8 mouse cellular contexts compared by ENCODE assay signal in the genomic region with DNA sequence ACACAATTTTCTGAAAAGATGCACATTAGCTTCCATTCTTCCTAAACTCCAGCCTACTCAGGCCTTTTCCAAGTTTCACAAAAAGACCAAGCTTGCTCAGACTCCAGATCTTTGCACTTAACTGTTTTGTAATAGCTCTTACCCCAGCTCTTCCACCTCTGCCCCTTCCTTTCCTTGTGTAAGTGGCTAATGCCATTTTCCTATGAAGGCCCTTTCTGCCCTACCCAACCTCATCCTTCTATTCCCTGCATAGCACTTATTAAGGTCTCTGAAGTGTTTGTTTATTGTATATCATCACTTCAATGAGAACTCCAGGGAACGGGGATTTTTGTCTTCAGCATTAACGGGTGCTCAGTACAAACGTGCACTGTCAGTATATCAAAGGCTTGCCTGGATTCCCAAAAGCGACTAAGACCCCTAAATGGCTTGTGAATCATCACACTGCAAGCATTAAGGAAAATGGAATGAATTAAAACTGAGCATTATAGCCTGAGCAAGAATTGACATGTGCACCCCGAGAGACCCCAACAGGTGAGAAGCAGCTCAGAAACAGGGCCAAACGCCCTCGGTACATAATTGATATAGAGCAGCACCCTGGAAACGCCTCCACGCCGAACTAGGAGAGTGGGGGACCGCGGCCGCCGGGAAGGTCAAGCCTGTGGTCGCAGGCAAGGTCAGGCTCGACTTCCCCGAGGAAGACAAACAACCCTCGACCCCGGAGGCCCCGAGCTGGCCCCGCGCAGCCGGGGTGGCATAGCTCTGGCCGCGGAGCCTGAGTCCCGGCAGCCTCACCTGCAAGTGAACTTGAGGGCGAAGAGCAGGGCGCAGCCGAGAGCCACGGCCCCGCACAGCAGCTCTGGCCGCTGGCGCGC. TPM values are rescaled to one million over a fixed set of nuclear protein-coding genes. Genes with fewer than 3 reads are reported as not detected.
DNase-seq lines count a peak whose midpoint lies in the region; ATAC-seq and TF ChIP-seq lines count a peak whose summit lies in the region.

No protein-coding gene starts in this region.

- H3K27ac ChIP-seq in spleen, adult 2 months (ENCODE audit: insufficient read depth, low read length): peak overlapping the region; percentile 92
- peak overlapping the region; percentile 93 for H3K27ac ChIP-seq in heart, embryonic 16.5 days (ENCODE audit: low read length)
- H3K27ac ChIP-seq in liver, embryonic 12.5 days: peak overlapping the region; percentile 91
- peak overlapping the region; percentile 85 for H3K27ac ChIP-seq in small intestine, adult 2 months (ENCODE audit: insufficient read depth, low read depth, low read length)

- peak overlapping the region; percentile 96 for H3K9ac ChIP-seq in heart, embryonic 16.5 days (ENCODE audit: low read length)
- peak overlapping the region; percentile 95 for H3K9ac ChIP-seq in liver, embryonic 12.5 days

- H3K9me3 ChIP-seq in heart, embryonic 16.5 days (replicated peaks; ENCODE audit: control insufficient read depth, low read length): no peaks in the 10 kb centered on the region
- no peaks in the 10 kb centered on the region for H3K9me3 ChIP-seq in liver, embryonic 12.5 days (replicated peaks)

- peaks cover 9% of the 10 kb centered on the region for H3K36me3 ChIP-seq in spleen, adult 2 months (ENCODE audit: control insufficient read depth, insufficient read depth, low read length)
- H3K36me3 ChIP-seq in heart, embryonic 16.5 days (ENCODE audit: control insufficient read depth, insufficient read depth): peaks cover 9% of the 10 kb centered on the region
- H3K36me3 ChIP-seq in liver, embryonic 12.5 days: peaks cover 38% of the 10 kb centered on the region
- H3K36me3 ChIP-seq in small intestine, adult 2 months (ENCODE audit: control insufficient read depth, insufficient read depth, low read length): peaks cover 15% of the 10 kb centered on the region

- peak overlapping the region; percentile 81 for H3K4me3 ChIP-seq in spleen, adult 2 months (ENCODE audit: extremely low read depth, insufficient read depth, insufficient read length)
- peak overlapping the region; percentile 75 for H3K4me3 ChIP-seq in heart, embryonic 16.5 days (ENCODE audit: low read length)
- H3K4me3 ChIP-seq in liver, embryonic 12.5 days: peak overlapping the region; percentile 83
- peak overlapping the region; percentile 81 for H3K4me3 ChIP-seq in small intestine, adult 2 months (ENCODE audit: low read depth, low read length)

- TF ChIP-seq POLR2A in spleen, adult 2 months (IDR thresholded peaks at IDR 0.05; ENCODE audit: low read depth, low read length): no peak
- TF ChIP-seq POLR2A in small intestine, adult 2 months (IDR thresholded peaks at IDR 0.05; ENCODE audit: low read depth, low read length): no peak

- peak; percentile 62 for DNase-seq in cerebellum, adult 9-10 months
- DNase-seq in cerebellum, adult 9-11 months: no peak
- no peak for DNase-seq in spleen, adult 2 months (ENCODE audit: low read depth in 1 of 2, low spot score in 2 of 2)
- no peak for DNase-seq in spleen, adult 12 weeks (ENCODE audit: low spot score)
- DNase-seq in gastrocnemius, adult 18-20 months (ENCODE audit: low spot score): no peak

- peaks cover 4% of the 10 kb centered on the region for H3K4me1 ChIP-seq in spleen, adult 2 months (ENCODE audit: control insufficient read depth, insufficient read depth, insufficient read length)
- H3K4me1 ChIP-seq in heart, embryonic 16.5 days (ENCODE audit: control insufficient read depth, insufficient read depth, low read length): peaks cover 25% of the 10 kb centered on the region
- peaks cover 42% of the 10 kb centered on the region for H3K4me1 ChIP-seq in liver, embryonic 12.5 days
- 0 out of 2 replicates have a peak, but pooled peaks cover 2% of the 10 kb centered on the region for H3K4me1 ChIP-seq in small intestine, adult 2 months (ENCODE audit: control insufficient read depth, insufficient read depth, insufficient read length, low read length)

- ATAC-seq in heart, embryonic 16.5 days (replicated peaks; ENCODE audit: extremely low read depth, insufficient read depth, low FRiP score): peak; percentile 11
- 0 out of 2 replicates have a peak, but pooled peaks have one; percentile 0 for ATAC-seq in liver, embryonic 12.5 days

- TF ChIP-seq CTCF in spleen, adult 2 months (IDR thresholded peaks at IDR 0.05; ENCODE audit: extremely low read depth, insufficient read depth, insufficient read length, insufficient replicate concordance): no peak
- no peak for TF ChIP-seq CTCF in small intestine, adult 2 months (IDR thresholded peaks at IDR 0.05; ENCODE audit: extremely low read depth, insufficient read length, insufficient replicate concordance, low read depth, low read length)

- under 1% methylated on average over 34 of the region's 34 CpGs for WGBS in spleen, adult 2 months
- under 1% methylated on average over 34 of the region's 34 CpGs for WGBS in heart, embryonic 16.5 days
- WGBS in liver, embryonic 12.5 days (ENCODE audit: insufficient replicate concordance): 1% methylated on average over 31 of the region's 34 CpGs
- WGBS in small intestine, adult 2 months: under 1% methylated on average over 34 of the region's 34 CpGs

- peak overlapping the region; percentile 86 for H3K4me2 ChIP-seq in heart, embryonic 16.5 days (ENCODE audit: low read depth, low read length)
- H3K4me2 ChIP-seq in liver, embryonic 12.5 days: peak overlapping the region; percentile 85

- no peaks in the 10 kb centered on the region for H3K27me3 ChIP-seq in spleen, adult 2 months (ENCODE audit: control insufficient read depth, insufficient read depth, low read length)
- no peaks in the 10 kb centered on the region for H3K27me3 ChIP-seq in heart, embryonic 16.5 days (ENCODE audit: control insufficient read depth, insufficient read depth, low read length)
- no peaks in the 10 kb centered on the region for H3K27me3 ChIP-seq in liver, embryonic 12.5 days (replicated peaks)
- H3K27me3 ChIP-seq in small intestine, adult 2 months (ENCODE audit: control insufficient read depth, insufficient read depth, low read length): no peaks in the 10 kb centered on the region

RNA-seq across cellular contexts. Expression of a gene that starts 0.7 kb away (rescaled TPM):
- polyA plus RNA-seq in spleen, adult 2 months (2012; rRNA removed): 28.6 and 42.5 TPM in 2 replicates
- polyA plus RNA-seq in heart, embryonic 16.5 days (2015; fragmentation: Nextera tagmentation; extraction: Ambion mirVana): 28.6 and 29.6 TPM in 2 replicates
- 24.7 and 25.3 TPM in 2 replicates for polyA plus RNA-seq in liver, embryonic 12.5 days (2016; fragmentation: Nextera tagmentation; extraction: Ambion mirVana)
- 29.7 and 39.1 TPM in 2 replicates for polyA plus RNA-seq in small intestine, adult 2 months (2012; rRNA removed)
- 1 to 10 TPM; 6.7 to 9.0 TPM for total RNA-seq in gastrocnemius, adult 18-20 months (2021)

RNA-seq across cellular contexts. Expression of a gene that starts 42.5 kb away (rescaled TPM):
- polyA plus RNA-seq in spleen, adult 2 months (2012; rRNA removed): 43.0 and 46.0 TPM in 2 replicates
- 66.8 and 79.1 TPM in 2 replicates for polyA plus RNA-seq in heart, embryonic 16.5 days (2015; fragmentation: Nextera tagmentation; extraction: Ambion mirVana)
- 52.5 and 55.0 TPM in 2 replicates for polyA plus RNA-seq in liver, embryonic 12.5 days (2016; fragmentation: Nextera tagmentation; extraction: Ambion mirVana)
- 13.1 and 23.2 TPM in 2 replicates for polyA plus RNA-seq in small intestine, adult 2 months (2012; rRNA removed)
- 10 to 100 TPM; 10.3 to 16.8 TPM for total RNA-seq in gastrocnemius, adult 18-20 months (2021)
